Mouse (Mus musculus) CD8-positive naive resting alpha-beta T cell, adult 2 months (primary cell): Measurements from ENCODE around the gene March10.
A peak's percentile ranks its signal among the peaks of the same experiment; 100 is the strongest.

Experiments
- DNase-seq, 2 experiments: peaks; one replicate each; pipeline ENCODE4 v3.0.0; 2022; ENCODE audit warnings: low read depth in 2 of 2, low spot score in 2 of 2

March10 gene

GRCm38 (mm10) chr11:105467266-105467665, 10.7 kb upstream of the March10 start:
- no peak for DNase-seq

- no peak for DNase-seq
Measured at GRCm38 (mm10) chr11:105466756-105467155, 10.2 kb upstream of the March10 start.

DNA sequence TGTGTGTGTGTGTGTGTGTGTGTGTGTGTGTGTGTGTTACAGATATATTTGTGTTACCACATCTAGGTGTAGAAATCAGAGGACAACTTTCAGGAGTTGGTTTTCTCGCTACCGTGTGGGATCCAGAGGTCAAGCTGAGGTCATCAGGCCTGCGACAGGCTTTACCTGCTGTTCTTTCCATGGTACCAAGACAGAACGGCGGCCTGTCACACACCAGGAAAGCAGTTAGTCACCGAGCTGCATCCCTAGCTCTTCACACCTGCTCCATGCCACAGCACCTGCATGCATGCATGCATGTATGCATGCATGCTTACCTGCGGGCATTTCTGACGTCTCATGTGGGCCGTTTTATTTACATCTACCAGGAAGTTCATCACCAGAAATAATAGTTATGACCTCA, 9.0 kb upstream of the March10 start:
- DNase-seq = no peak

GRCm38 (mm10) chr11:105464430-105464967, 8.0 kb upstream of the March10 start:
- no peak for DNase-seq

- no peak for DNase-seq
Measured at GRCm38 (mm10) chr11:105459900-105460299, 3.4 kb upstream of the March10 start.

DNA sequence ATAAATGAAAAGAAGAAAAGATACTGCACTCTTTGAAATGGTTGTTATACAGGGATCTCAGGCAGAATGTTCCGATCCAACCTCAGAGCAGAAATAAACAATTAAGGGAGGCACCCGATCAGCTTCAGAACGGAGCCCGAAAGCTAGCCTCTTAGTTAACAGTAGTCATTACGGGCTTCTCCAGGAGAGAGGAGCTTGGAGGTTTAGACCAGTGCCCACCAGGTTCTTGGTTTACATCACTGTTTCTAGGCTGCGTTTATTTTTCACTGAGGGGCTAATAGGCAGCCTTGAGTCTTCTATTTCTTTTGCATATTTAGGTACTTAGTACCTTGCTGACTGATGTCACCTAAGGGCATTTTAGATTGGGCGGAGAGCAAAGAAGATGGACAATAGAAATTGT, 506 bp upstream of the March10 start:
- no peak for DNase-seq

- no peak for DNase-seq
Measured at GRCm38 (mm10) chr11:105455118-105455517, 1.4 kb downstream of the March10 start.

GRCm38 (mm10) chr11:105453084-105453483, 3.5 kb downstream of the March10 start:
- DNase-seq = no peak

GRCm38 (mm10) chr11:105452504-105452903, 4.0 kb downstream of the March10 start:
- DNase-seq = no peak

DNA sequence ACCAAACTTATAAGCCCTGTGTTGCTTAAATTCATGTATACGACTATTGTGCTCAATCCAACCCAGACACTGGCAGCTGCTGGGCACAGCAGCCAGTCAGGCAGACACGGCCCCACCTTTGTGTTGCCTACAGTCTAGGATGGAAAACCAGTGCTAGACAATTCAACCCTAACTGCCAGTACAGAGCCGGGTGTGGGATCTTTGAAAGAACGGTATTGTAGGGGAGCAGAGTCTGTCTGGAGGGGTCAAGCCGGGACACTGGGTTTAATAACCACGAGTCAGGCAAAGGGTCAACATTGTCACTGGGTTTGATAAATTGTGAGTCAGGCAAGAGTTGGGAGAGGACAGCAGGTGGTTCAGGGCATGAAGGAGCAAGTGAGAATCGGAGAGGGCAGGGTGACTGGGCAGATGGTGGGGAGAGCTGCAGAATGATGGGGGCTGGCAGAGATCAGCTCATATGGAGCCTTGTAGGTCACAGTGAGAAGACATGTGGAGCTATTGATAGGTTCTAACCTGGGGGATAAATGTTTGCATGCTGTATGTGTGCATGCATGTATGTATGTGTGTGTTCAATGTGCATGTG, 4.9 kb downstream of the March10 start:
- no peak for DNase-seq

- DNase-seq = peak; percentile 35 to 58
Measured at GRCm38 (mm10) chr11:105449581-105450315, 6.8 kb downstream of the March10 start.

DNA sequence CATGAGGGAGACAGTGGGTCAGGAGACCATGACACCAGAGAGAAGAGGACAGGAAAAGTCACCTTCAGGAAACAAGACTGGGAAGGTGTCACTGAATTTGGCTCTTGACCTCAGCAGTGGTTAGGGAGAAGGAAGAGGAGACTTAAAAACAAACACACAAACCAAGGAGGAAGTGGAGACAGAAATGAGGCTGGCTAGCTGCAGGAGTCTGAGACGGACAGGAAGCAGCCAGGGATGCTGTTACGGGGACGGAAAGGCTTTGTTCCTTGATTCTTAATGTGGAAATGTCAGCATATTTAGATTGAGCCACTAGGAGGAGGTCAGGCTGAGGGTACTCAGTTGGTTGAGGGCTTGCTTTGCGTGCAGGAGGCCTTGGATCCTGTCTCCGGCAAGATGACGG, 8.9 kb downstream of the March10 start:
- no peak for DNase-seq

DNA sequence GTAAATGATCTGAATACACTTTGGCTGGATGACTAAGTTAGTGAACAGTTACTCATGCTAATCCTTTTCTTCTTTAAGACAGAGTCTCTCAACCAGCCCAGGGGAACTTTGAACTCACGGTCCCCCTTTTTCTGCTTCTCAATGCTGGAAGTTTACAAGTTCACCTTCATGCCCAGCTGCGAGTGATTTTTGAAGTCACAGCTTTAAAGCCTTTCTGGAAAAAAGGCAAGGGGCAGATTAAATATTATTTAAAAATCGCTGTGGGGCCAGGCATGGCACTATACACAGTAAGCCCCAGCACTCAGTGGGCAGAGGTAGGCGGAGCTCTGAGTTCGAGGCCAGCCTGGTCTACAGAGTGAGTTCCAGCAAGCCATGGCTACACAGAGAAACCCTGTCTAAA, 10.3 kb downstream of the March10 start:
- DNase-seq = no peak

DNA sequence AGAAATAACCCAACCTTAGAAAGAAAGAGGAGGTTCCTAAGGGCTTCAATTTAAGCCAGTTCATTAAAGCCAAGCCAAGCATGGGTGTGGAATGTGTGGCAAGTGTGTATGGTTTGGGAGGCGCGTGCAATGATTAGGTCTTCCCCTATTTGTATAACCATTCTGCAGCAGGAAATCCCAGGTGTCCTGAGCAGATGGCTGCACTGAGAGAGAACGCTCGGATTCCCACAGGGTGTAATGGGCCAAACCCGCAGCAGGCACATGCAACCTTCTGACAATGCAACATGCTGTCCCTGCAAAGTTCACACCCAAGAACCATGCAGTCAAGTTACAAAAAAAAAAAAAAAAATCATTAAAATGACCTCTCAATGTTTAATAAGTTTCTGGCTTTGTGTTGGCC, 10.8 kb downstream of the March10 start:
- DNase-seq = no peak

DNA sequence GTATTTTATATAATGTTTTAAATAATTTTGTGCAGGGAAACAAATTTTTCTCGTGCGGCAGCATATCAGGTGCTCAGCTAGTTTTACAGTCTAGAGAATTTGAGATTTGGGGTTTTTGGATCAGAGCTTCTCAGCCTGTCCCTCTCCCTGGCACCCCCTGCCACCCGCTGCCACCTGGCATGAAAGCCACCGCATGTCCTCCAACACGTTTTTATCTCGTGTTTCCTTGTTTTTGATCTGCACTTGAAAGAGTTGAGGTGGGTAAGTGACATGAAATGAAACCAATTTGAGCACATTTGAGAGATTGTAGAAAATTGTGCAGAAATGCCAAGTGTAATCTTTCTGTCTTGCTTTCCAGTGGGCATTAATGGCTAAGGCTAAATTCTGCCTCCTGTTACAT, 11.6 kb downstream of the March10 start:
- DNase-seq = peak; percentile 62 to 78

DNA sequence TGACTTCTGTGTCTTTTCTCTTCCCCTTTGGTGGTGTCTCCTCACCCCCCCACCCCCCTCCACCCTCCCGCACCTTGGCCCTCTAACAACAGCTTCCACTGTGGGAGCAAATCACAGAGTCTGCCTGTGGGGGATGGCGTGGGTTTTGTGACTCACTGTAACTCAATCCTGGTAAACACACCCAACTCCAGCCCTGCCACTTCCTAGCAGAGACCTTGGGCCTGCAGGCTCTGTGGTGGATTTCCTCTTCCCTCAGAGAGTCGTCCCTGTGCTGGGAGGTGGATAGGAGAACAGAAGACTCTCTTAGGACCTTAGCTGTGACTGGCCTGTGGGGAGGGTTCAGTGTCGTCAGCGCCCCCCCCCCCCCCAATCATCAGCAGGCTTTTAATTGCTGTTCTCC, 13.0 kb downstream of the March10 start:
- DNase-seq = no peak

DNA sequence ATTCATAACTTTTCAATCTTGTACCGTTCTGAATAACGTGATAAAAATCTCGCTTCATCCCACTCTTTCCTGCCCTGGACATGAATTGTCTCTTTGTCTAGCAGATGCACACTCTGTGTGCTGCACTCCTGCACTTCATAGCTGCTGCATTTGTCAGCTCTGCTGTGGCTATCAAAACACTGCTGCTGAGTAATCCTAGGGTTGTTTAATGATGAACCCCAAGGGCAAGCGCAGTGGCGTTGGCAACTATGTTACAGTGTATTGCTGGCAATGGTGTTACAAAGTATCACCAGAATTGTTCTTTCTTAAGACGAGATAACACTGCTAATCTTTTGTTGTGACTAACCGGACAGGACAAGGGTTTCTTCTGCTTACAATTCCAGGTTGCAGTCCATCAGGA, 16.7 kb downstream of the March10 start:
- no peak for DNase-seq

- no peak for DNase-seq
Measured at GRCm38 (mm10) chr11:105438907-105439306, 17.6 kb downstream of the March10 start.

DNA sequence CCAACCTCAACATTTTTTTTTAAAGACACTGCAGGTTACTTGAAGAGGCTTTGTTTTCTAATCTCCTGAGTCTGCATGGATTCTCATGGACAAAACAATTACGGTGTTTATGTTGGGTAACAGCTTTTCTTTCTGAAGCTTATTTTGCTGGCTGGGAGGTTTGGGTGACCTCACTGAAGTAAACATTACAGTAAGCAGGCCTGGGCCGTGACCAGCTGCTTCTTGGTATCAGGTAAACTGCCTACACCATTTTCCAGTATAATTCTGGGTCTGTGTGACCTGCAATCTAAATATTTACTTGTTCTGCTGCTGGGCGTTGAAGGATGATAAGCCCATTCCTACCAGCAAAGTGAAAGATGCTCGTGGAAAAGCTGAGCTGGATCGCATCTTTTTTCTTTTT, 30.1 kb downstream of the March10 start:
- DNase-seq = no peak

DNA sequence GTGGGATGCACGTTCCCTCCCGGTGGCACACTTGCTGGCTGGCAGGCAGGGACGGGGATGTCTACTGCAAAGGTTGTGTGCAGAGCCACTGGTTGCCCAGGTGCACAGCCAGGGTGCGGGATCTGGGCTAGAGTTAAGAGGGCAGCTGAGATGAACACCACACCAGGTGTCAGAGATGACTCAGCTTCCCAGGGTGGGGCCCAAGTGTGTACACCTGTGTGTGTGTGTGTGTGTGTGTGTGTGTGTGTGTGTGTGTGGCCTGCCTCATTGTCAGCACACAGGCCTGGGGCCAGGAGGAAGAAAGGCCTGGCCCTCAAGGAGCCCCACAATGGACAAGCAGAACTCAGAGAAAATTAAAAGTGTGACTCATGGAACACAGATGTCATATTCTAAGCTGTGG, 31.9 kb downstream of the March10 start:
- DNase-seq = no peak

- peak in 1 of 2 experiments; percentile 10 for DNase-seq
Measured at GRCm38 (mm10) chr11:105420671-105421450, 35.7 kb downstream of the March10 start.

DNA sequence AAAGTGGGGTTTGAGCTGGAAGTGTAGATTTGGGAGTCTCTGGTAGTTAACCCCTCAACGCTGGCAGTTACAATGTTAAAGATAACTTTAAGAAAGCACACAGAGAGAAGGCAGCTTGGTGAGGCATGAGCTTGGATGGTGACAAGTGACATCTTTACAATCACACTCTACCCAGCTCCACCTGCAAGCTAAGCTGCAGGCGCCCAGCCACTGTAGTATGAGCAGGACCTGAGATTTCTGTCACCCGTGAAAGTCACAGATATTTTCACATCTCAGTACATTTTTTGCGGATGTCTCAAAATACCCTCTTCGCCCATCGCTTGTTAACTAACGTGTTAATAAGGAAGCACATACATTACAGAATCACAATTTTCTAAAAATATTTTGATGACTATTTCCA, 36.6 kb downstream of the March10 start:
- no peak for DNase-seq
